Mouse (Mus musculus) heart, adult 11 months (tissue): ENCODE data around the gene Tex26.
A peak's percentile ranks its signal among the peaks of the same experiment; 100 is the strongest.

ENCODE experiments used
- DNase-seq: peaks from one replicate; pipeline ENCODE4 v3.0.0; 2022

Tex26 gene

DNA sequence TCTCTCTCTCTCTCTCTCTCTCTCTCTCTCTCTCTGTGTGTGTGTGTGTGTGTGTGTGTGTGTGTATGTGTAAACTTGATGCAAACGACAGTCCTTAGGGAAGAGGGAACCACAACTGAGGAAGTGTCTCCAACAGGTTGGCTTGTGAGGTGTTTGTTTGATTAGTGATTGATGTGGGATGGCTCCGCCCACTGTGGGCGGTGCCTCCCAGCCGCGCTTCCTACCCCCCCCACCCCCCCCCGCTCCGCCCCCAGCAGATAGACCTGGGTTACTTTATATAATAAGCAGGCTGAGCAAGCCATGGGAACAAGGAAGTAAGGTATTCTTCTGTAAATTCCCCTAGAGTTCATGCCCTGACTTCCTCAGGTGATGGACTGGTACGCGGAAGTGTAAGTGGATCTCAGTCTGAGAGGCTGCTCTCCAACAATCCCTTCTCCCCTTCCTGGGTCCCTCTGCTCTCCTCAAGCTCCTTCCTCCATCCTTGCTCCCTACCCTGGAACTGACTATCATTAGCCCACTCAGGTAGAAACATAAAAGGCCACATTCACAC lies 5.2 kb upstream of the Tex26 start:
- DNase-seq = no peak

DNA sequence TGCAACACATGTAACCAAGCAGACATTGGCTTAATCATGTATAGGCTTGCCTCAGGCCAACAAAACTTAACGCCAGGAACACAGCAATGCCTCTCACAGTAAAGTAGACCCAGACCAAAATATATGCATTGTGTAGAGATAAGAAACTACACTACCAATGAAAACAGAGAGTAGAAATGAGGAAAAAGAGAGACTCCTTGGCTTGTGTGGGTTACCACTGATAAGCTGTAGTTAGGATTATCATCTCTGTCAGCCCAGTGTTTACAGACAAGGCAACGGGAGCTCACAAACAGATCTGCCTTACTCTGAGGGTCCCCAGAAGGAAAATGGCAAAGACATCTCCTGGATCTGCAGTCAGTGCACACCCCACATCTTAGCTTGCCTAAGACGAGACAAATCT lies 2.9 kb upstream of the Tex26 start:
- DNase-seq = no peak

DNA sequence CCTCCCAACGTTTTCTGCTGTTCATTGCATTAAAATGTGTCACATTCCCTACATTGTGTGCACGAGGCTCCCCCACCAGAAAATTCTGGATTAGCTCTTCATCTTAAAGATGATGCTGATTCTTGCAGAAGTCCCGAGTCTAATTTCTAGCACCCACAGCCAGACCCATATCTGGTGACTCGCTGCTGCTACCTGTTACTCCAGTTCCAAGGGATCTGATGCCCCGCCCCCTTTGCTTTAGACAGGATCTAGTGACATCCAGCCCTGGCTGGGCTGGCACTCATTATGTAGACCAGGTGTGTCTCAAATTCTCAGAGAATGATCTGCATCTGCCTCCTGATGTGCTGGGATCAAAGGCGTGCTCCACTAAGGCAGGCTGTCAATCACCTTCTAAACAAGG lies 2.3 kb upstream of the Tex26 start:
- DNase-seq = no peak

DNA sequence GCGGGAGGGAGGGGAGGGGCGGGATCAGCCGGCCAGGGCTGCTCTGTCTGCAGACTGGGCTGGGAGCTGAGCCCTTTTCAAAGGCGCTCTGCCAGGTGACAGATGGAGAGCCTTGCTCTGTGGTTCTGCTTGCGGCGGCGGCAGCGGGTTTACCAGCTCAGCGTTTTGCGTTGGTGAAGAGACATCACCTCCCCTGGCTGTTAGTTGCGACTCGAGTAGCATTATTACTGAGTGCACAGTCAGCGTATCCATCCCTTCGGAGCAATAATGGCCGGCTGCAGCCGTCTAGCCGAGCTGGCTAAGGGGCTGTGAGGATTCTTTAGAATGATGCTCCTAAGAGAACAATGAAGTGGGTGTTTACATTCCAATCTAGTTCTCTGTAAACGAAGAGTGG lies 717 bp downstream of the Tex26 start:
- peak; percentile 92 for DNase-seq

DNA sequence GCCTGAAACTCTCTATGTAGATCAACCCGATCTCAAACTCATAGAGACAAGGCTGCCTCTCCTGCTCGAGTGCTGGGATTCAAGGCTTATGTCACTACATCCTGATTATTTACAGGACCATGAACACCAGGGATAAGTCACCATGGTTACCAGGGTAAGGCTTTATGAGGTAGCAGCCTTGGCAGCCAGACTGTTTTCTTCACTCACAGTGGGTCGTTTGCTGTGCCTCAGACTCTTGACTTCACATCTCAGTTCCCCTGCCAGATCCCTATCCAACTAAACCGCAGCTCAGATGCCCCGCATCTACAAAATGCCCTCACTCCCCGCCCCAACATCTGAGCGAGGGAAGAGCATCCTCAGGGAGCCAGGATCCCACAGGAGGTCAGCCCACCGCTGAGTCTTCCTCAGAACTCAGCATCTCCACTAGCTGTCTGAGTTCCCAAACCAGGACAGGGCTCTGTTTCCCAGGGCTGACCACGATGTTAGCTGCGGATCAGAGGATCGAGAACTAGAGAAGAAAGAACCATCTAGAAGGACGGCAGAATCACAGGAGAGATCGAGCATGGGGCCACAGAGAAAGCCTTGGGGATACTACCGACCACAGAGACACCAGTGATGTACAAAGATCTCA lies 2.3 kb downstream of the Tex26 start:
- DNase-seq = no peak

DNA sequence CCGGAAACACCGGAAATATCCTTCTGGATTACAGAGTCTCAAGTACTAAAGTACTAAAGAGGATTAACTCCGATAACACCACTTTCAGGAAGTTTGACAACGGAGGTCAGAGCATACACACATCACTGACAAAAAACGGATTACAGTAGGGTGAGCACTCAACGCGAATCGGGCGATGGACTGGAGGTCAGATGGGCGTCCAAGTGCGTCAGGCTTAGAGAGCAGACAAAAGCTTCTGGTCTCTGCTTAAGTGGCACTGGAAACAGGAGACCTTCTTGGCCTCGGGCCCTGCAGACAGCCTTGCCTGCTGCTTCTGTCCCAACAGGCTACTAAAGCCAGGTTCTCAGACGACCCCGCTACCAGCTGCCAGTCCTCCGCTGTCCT lies 2.8 kb downstream of the Tex26 start:
- no peak for DNase-seq

DNA sequence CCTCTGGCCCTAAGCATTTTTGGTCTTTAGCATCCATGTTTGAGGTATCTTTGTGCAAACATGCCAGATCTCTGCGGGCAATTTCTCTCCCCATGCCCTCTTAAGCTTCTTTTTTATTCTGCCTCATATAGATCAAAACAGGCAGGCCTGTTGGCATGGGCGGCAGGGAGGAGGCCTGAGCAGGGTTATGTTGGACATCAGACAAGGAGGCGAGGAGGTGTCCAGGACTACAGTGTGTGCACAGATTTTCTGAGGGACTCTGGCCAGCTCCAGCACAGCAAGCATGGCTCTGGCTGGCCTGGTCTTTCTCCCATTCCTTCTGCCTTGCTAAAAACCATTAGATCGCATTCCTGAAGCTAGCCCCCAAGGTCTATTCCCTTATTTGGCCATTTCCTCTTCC lies 5.0 kb downstream of the Tex26 start:
- DNase-seq = no peak

DNA sequence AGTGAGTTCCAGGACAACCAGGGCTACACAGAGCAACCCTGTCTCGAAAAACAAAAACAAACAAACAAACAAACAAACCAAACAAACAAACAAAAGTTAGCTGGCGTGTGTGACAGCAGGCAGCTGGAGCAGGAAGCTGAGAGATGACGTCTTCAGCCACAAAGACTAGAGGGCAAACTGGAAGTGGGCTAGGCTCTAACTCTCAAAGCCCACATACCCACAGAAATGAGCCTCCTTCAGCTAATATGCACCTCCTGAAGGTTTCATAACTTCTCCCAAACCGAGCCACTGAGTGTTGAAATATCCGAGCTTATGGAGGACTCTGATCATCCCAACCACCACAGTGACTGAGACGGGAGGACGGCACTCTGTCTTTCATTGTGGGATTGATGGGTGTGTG lies 7.0 kb downstream of the Tex26 start:
- no peak for DNase-seq

DNA sequence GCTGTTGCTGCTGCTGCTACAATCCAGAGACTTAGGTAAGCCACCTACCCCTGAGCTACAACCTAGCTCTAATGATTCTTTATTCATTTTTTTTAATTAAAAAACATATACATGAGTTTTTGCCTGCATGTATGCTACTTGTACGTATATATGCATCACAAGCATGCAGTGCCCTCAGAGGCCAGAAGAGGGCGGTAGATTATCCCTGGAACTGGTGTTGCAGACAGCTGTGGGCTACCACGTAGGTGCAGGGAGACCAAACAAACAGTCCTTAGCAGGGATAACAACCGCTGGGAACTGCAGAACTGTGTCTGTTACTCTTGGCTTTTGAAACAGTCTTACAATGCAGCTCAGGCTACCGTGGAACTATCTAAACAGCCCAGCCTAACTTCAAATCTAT lies 8.3 kb downstream of the Tex26 start:
- DNase-seq = no peak

DNA sequence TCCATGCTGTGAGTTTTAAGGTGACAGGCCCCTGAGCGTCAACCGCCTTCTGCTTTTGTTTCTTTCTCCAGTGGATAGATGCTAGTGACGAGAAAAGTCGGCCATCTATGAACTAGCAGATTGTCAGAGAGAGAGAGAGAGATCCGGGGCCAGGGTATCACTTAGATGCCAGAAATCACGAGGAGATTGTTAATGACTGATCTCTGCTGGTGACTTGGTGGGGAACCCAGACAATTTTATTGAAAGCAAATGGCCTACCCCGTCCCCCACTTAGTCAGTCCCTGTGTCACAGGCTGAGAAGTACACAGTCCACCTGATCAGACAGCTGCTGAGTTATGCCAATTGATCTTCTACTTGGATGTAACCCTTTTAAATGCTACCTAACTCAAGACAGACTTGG lies 9.9 kb downstream of the Tex26 start:
- DNase-seq = peak; percentile 43

DNA sequence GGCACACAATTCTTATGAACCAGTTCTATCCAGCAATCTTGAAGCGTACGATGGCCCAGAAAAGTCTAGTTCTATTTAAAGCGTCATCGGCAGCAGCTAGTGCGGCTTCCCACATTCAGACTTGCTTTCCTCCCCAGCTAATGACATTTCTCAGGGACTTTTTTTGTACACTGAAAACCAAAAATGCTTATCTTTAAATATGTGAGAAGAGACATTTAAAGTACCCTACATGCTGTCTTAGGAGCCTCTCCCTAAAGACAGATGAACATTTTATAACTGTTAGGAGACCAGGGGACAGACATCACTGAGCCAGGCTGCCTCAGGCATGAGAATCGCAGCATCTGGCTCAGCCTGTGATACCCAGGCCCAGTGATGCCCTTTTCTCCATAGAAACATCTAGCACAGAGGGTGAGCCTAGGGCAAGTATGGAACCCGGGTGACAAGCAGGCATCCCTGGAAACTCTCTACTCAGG lies 11.8 kb downstream of the Tex26 start:
- DNase-seq = peak; percentile 63

DNA sequence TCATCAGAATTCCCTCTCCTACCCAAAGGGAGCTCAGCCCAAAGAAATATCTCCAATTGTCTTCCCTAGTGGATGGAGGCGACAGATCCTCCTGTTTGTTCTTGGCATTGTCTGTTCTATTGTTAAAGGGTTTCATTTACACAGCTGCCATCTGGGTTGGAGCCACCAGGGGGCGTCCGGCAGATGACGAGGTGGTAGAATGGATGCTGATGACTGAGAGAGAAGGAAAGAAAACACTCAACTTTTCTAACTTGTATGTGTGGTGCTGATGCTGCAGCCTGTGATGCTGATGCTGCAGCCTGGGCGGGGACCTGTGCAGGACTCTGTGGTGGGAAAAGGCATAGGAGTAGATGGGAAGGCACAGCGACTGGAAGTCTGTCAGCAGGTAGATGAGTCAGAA lies 14.8 kb downstream of the Tex26 start:
- peak; percentile 91 for DNase-seq

DNA sequence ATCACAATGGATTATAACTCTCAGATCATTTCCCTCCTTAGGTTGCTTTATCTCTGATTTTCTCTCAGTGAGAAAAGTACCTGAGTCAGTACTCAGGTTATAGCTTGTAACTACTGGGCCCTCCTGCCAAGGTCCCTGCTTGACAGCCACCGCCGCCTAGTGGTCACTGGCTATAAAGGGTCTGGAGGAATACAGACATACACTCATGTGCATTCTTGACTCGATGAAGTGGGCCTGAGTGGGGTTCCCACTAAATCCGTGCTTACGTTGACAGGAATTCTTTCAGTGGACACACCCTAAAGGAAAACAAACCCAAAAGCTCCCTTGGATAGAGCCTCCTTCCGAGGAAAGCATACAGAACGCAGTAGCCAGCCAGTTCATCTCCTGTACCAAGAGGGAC lies 17.1 kb downstream of the Tex26 start:
- no peak for DNase-seq

DNA sequence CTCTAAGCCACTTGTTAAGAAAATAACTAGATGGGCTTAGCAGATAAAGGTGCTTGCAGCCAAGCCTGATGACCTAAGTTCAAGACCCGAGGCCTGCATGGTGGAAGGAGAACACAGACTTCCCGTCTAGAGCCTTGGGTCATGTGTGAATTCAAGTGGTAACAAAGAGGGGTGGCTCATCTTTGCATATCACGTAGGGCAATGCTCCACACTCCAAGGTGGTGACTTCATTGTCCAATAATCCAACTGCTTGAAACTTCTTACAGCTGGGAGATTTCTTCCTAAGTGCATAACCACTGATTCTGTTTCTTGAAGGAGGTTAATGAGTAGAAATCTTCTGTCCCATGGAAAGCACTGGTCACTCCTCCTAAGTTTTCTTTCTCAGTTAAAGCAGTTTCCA lies 22.6 kb downstream of the Tex26 start:
- no peak for DNase-seq

DNA sequence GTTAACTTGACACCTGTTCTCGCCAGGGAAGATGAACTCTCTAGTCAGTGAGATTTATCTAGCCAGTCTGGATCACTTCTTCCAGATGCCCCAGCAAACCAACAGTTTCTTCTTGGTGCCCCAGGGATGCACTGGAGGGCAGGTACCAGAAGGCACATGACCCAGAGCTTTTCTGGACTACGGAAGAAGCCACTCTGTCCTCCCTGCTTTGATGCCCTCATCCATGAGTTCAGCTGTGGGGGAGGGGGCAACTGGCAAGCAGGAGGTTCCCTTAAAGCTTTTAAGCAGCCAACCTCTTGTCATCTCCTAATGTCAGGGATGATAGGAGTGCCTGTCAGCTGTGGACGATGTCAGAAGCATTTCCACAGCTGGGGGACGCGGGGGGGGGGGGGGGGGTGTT lies 25.8 kb downstream of the Tex26 start:
- peak; percentile 51 for DNase-seq

DNA sequence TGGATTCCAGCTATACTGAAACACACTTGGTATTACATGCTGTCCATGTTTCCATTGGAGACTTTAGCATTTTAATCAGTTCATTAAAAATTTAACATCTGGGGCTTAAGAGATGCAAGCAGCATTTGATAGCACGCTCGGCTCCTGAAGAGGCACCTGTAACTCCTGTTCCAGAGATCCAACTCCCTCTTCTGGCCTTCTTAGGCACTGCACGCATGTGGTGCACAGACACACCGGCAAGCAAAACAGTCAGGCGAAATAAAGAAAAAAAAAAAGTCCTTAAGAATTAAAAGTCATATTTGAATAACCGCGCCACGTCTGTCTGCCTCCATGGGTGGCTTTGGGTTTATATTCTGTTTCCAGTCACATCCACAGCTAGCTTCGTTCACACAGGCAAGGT lies 34.7 kb downstream of the Tex26 start:
- DNase-seq = peak; percentile 21

DNA sequence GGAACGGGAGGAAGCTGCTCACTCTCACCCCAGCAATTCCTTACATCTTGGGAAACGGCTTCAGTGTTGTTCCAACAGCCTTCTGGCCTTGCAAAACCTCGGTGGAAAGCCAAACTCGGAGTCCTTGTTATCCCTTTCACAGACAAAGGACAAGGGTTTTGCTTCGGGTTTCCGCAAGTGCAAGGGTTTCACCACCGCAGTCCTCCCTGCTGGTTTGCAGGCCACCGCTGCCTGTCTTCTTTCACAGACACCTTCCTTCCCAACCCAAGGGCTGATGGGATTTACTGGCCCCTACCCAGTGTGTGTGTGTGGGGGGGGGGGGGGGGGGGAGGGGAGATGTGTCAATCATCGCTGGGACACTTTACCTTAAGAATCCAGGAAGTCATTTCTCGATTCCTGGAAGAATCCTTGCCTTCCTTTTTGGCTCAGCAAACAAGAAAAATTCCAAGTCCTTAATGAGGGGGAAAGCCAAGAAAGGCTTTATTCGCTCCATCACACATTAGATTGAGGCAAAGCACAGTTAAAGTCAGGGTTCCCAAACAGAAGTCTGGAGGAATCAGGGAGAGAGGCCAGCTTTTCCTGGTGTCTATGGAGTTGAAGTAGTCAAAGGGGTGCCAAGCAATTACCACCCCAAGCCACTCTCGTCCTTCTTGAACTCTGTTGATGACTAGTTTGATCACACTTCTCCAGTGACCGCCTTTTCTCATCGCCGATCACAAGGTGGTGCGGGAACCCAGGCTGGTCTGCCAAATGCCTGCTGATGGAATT lies 35.4 kb downstream of the Tex26 start:
- peak; percentile 50 for DNase-seq

DNA sequence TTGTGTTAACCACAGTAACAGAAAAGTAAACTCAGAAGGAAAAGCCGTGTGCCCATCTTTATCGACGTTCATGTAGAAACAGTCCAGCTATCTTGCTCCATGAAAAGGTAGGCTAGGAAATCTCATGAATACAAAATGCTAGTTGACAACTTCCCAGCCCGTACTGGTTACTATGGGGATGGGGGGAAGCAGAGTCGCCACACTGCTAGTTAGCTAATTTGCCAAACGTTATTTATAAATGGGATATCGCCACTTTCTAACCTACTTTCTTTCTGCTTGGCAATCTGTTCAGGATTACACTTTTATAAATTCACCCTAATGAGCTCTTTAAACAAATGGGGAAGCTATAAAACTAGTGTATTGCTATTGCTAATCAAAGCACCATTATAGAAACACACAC lies 42.5 kb downstream of the Tex26 start:
- DNase-seq = peak; percentile 48

DNA sequence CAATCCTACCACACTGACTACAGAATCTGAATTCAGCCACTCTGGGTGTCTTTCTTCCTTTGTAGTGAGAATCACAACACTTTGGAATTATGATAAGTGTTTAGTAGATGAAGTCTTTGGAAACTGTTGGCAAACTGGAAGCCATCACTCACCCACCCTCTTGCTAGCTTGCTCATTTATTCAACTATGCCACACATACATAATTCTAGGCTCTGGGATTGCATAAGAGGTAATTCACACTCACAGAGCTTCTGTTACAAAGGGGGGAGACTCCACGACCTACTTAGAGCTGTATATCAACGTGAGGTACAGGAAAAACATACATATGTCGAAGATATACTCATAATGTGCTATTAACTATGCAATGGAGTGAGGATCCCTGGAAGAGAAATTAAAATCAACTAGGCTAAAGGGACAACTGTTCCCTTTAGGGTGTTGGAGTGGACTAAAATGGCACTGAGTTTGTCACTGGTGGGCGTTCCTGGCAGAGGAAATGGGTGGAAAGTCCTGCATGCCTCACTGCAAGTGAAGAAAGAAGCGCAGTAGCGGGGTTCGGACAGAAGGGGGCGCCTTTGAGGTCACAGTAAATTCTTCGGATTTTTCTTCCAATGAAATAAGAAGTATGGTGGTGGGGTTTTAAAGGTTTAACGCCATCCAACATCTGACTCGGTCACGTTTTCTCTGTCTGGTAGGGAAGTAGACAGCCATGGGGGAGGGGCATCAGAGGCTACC lies 44.0 kb downstream of the Tex26 start:
- peak; percentile 76 for DNase-seq

DNA sequence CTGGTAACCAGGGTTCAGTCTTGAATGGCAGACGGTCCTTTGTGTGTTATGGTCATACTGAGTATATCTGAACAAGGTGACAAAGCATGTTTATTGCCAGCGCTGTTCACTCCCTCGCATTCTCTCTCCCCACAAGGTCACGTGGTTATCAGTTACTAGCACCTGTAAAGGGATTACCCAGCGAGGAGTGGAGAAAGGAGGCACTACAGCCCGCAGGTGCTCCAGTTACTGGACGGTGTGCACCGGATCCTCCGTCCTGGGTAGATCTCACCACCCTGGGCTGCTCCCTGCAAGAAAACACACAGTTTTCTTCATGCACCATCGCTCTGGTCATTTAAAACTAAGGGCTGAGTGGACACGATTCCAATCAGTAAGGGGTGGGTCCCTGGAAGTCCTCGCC lies 44.8 kb downstream of the Tex26 start:
- peak; percentile 71 for DNase-seq

DNA sequence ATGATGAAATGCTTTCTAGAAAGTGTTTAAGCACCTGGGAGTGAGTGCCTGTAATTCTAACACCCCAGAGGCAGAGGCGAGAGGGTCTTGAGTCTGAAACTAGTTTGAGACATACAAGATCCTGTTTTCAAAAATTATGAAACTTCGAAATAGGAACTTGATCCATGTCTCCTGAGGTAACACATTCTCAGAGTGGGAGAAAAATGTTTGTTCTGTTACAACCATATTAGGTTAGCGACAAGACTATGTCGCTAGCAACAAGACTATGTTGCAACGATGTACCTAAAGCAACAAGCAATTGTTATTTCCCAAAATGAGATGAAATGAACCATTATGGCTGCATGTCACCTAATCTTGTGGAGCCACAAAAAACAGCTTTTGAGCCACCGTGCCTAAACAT lies 46.0 kb downstream of the Tex26 start:
- peak; percentile 48 for DNase-seq

DNA sequence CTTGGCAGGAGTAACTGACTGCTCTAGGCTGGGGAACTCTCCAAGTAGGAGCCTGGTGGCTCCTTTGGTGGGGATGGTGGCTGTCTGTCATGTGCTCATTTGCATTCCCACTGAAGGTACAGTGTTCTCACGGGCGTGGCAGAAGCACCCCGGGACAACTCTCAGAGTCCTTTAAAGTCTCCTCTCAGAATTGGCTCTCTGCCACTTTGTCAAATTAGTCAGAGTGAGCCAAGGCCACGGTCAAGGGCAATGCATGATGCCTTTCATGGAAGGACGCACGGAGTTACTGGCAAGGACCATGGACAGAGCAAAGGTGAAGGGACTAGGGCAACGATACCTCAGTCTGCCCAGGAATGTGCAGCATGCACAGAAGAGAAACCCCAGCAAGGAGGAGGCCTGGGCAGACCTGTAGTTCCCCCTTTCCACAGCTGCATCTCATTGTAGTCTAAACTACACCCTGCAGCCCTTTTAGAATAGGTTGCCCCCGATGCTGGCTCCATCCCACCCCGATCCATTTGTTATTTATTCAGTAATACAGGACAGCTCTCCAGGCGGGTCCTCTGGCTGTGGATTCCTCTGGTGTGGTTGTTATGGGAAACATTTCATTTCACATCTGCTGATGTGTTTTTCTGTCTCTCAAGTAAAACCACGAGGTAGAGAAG lies 49.0 kb downstream of the Tex26 start:
- peak; percentile 49 for DNase-seq

DNA sequence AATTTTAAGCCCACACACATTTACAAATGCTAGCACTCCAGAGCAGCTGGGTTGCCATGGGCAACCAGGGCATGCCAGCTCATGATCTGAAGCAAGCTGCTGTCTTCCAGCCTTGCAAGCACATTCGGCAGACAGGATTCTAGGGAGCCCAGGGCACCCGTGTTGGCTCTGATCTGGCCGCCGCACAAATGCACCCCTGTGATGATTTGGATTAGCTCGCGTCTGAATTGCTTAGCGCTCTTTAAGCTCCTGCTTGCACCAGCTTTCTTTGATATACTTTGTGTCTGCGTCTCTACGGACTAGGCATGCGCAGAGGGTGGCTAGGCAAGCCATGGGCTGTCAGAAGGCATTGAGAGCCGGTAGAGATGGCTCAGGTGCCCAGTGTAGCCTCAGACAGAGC lies 49.7 kb downstream of the Tex26 start:
- DNase-seq = peak; percentile 27
